Mouse (Mus musculus) right cerebral cortex, postnatal 25 days (tissue): ENCODE data around the gene Taldo1.
A peak's percentile ranks its signal among the peaks of the same experiment; 100 is the strongest.

Experiments
- DNase-seq: peaks from one replicate; pipeline ENCODE4 v3.0.0; 2022

The Taldo1 gene

GRCm38 (mm10) chr7:141391625-141392551, at the start of gene Taldo1:
TSS of gene Taldo1 (plus strand) at chr7:141392199.
- peak; percentile 97 for DNase-seq

- DNase-seq = no peak
Observed at GRCm38 (mm10) chr7:141343230-141343629, 48.8 kb upstream of the Taldo1 start.

- DNase-seq = no peak
Observed at GRCm38 (mm10) chr7:141343696-141344095, 48.3 kb upstream of the Taldo1 start.

GRCm38 (mm10) chr7:141344787-141345186, 47.2 kb upstream of the Taldo1 start:
- no peak for DNase-seq

GRCm38 (mm10) chr7:141351061-141351460, 40.9 kb upstream of the Taldo1 start:
- DNase-seq = no peak

GRCm38 (mm10) chr7:141355051-141355450, 36.9 kb upstream of the Taldo1 start:
- DNase-seq = no peak

- no peak for DNase-seq
Observed at GRCm38 (mm10) chr7:141355626-141356326, 36.2 kb upstream of the Taldo1 start.

- peak; percentile 36 for DNase-seq
Observed at GRCm38 (mm10) chr7:141356971-141357370, 35.0 kb upstream of the Taldo1 start.

- DNase-seq = no peak
Observed at GRCm38 (mm10) chr7:141361510-141361909, 30.5 kb upstream of the Taldo1 start.

GRCm38 (mm10) chr7:141363106-141363751, 28.8 kb upstream of the Taldo1 start:
- peak; percentile 54 for DNase-seq

- no peak for DNase-seq
Observed at GRCm38 (mm10) chr7:141363752-141364125, 28.3 kb upstream of the Taldo1 start.

GRCm38 (mm10) chr7:141364349-141365048, 27.5 kb upstream of the Taldo1 start:
- DNase-seq = no peak

GRCm38 (mm10) chr7:141365049-141365445, 27.0 kb upstream of the Taldo1 start:
- no peak for DNase-seq

GRCm38 (mm10) chr7:141367358-141367757, 24.6 kb upstream of the Taldo1 start:
- no peak for DNase-seq

GRCm38 (mm10) chr7:141369918-141370317, 22.1 kb upstream of the Taldo1 start:
- no peak for DNase-seq

- no peak for DNase-seq
Observed at GRCm38 (mm10) chr7:141371942-141372595, 19.9 kb upstream of the Taldo1 start.

- DNase-seq = no peak
Observed at GRCm38 (mm10) chr7:141373611-141374010, 18.4 kb upstream of the Taldo1 start.

GRCm38 (mm10) chr7:141374399-141374798, 17.6 kb upstream of the Taldo1 start:
- no peak for DNase-seq

GRCm38 (mm10) chr7:141379584-141379983, 12.4 kb upstream of the Taldo1 start:
- DNase-seq = no peak

- DNase-seq = no peak
Observed at GRCm38 (mm10) chr7:141381068-141381835, 10.7 kb upstream of the Taldo1 start.

GRCm38 (mm10) chr7:141387807-141388486, 4.1 kb upstream of the Taldo1 start:
- no peak for DNase-seq
